Comparison of ENCODE assay signal across 15 mouse cellular contexts in genomic region chr16:94617255-94617654, GRCm38 (mm10).
"Had no signal": no experiment of that assay in that cellular context is flagged by ENCODE, and none has a peak within 500 bp of the region (broad histone marks: within the 10 kb centered on the region; RNA-seq: fewer than 3 reads in every experiment).

No protein-coding gene starts in this region.

- H3K27me3 ChIP-seq: limb, embryonic 13.5 days; midbrain, embryonic 15.5 days; neural tube, embryonic 12.5 days had no signal

- DNase-seq: kidney, adult 8-10 months; kidney, postnatal 25 days; layer of hippocampus, adult 9-11 months; left cerebral cortex, postnatal 4 days; lung, adult 18-20 months; lung, postnatal 4 days; retina, postnatal 1 day; right cerebral cortex, postnatal 4 days; spleen, adult 18-20 months; thymus, postnatal 4 days had no signal

- H3K9ac ChIP-seq: limb, embryonic 13.5 days; liver, embryonic 14.5 days; midbrain, embryonic 15.5 days; neural tube, embryonic 12.5 days had no signal

- H3K4me1 ChIP-seq: neural tube, embryonic 12.5 days had no signal

- H3K27ac ChIP-seq: limb, embryonic 13.5 days; liver, embryonic 14.5 days; midbrain, embryonic 10.5 days; midbrain, embryonic 15.5 days; neural tube, embryonic 12.5 days had no signal

- H3K4me3 ChIP-seq: limb, embryonic 13.5 days; midbrain, embryonic 10.5 days; midbrain, embryonic 15.5 days; neural tube, embryonic 12.5 days had no signal

- H3K36me3 ChIP-seq: midbrain, embryonic 15.5 days had no signal
